Comparison of ENCODE assay signal across 25 mouse cellular contexts in the genomic region with DNA sequence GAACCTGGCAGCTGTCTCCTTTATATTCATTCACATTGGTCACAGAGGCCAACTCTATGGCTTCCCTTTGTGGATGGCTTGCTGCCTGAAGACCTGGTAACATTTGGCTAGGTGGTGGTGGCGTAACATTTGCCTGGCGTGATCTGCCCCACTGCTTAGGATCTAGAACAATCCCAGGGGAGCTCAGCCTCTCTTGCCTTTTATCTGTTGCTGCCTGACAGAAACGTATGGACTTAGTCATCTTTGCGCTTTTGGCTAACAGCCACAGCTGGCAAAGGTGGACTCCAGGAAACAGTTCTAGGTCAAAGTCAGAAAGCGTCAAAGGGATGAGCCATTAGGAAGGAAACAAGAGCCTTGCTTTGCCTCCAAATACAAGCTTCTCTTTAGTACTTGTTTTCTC. TPM values are rescaled to one million over a fixed set of nuclear protein-coding genes. Genes with fewer than 3 reads are reported as not detected.
DNase-seq lines count a peak whose midpoint lies in the region; ATAC-seq and TF ChIP-seq lines count a peak whose summit lies in the region.
"Had no signal": no experiment of that assay in that cellular context is flagged by ENCODE, and none has a peak within 500 bp of the region (broad histone marks: within the 10 kb centered on the region; RNA-seq: fewer than 3 reads in every experiment).

No protein-coding gene starts in this region.

- peak; percentile 81 to 94 for DNase-seq in adrenal gland, adult (ENCODE audit: inconsistent age in 2 of 2, low spot score in 1 of 2)
- no peak for DNase-seq in adrenal gland, postnatal 4 days (ENCODE audit: low spot score in 2 of 2)
- DNase-seq in liver, adult 2 months (ENCODE audit: extremely low read depth, low read depth, low spot score): peak; percentile 48
- DNase-seq in adrenal gland, postnatal 14 days: peak; percentile 81
- peak; percentile 47 to 61 for DNase-seq in kidney, postnatal 36 days
- DNase-seq in frontal cortex, postnatal 10 days (ENCODE audit: low spot score in 2 of 2): no peak
- DNase-seq in left cerebral cortex, adult 18-20 months (ENCODE audit: low spot score in 2 of 2): no peak
- DNase-seq: cerebellum, adult 9-11 months; gastrocnemius, postnatal 10 days; heart, adult 2 months; heart, postnatal 4 days; left cerebral cortex, postnatal 4 days; liver; lung, adult 18-20 months; lung, postnatal 14 days; thymus, adult 18-20 months had no signal

- no peaks in the 10 kb centered on the region for H3K27me3 ChIP-seq in liver, adult 2 months (ENCODE audit: control insufficient read depth, insufficient read depth, low read length)
- no peaks in the 10 kb centered on the region for H3K27me3 ChIP-seq in liver, embryonic 12.5 days (replicated peaks)
- H3K27me3 ChIP-seq: embryonic facial prominence, embryonic 13.5 days; heart, embryonic 15.5 days; hindbrain, embryonic 15.5 days; midbrain, embryonic 13.5 days; neural tube, embryonic 13.5 days; stomach, embryonic 15.5 days had no signal

- WGBS in liver, adult 2 months: 38% methylated on average over 5 of the region's 5 CpGs
- 67% methylated on average over 5 of the region's 5 CpGs for WGBS in liver, embryonic 12.5 days (ENCODE audit: insufficient replicate concordance)

- no peaks in the 10 kb centered on the region for H3K79me2 ChIP-seq in liver, adult 2 months (ENCODE audit: control insufficient read depth, insufficient read depth, low read length)

- H3K4me3 ChIP-seq in liver, adult 2 months (ENCODE audit: insufficient read depth, low read depth, low read length): no peak overlapping the region
- no peak overlapping the region for H3K4me3 ChIP-seq in liver, embryonic 12.5 days
- H3K4me3 ChIP-seq: embryonic facial prominence, embryonic 13.5 days; heart, adult 2 months; heart, embryonic 15.5 days; hindbrain, embryonic 15.5 days; left cerebral cortex, adult 2 months; midbrain, embryonic 13.5 days; neural tube, embryonic 13.5 days; stomach, embryonic 15.5 days had no signal

- TF ChIP-seq CTCF in liver, adult 2 months (IDR thresholded peaks at IDR 0.05; ENCODE audit: low read depth, low read length): no peak

- no peak for TF ChIP-seq POLR2A in liver, adult 2 months (IDR thresholded peaks at IDR 0.05; ENCODE audit: extremely low read depth, insufficient read depth, low read length)

- no peak overlapping the region for H3K27ac ChIP-seq in liver, adult 2 months (replicated peaks; ENCODE audit: insufficient read depth, low read depth, low read length)
- no peak overlapping the region for H3K27ac ChIP-seq in liver, embryonic 12.5 days
- H3K27ac ChIP-seq: embryonic facial prominence, embryonic 13.5 days; heart, adult 2 months; heart, embryonic 15.5 days; hindbrain, embryonic 15.5 days; left cerebral cortex, adult 2 months; midbrain, embryonic 13.5 days; neural tube, embryonic 13.5 days; stomach, embryonic 15.5 days had no signal

- H3K9me3 ChIP-seq in liver, embryonic 12.5 days (replicated peaks): no peaks in the 10 kb centered on the region
- H3K9me3 ChIP-seq: embryonic facial prominence, embryonic 13.5 days; G1E; heart, embryonic 15.5 days; hindbrain, embryonic 15.5 days; midbrain, embryonic 13.5 days; neural tube, embryonic 13.5 days; stomach, embryonic 15.5 days had no signal

- no peaks in the 10 kb centered on the region for H3K4me1 ChIP-seq in liver, adult 2 months (ENCODE audit: control insufficient read depth, insufficient read depth, low read length)
- peaks cover 17% of the 10 kb centered on the region for H3K4me1 ChIP-seq in liver, embryonic 12.5 days
- H3K4me1 ChIP-seq: embryonic facial prominence, embryonic 13.5 days; heart, embryonic 15.5 days; hindbrain, embryonic 15.5 days; midbrain, embryonic 13.5 days; neural tube, embryonic 13.5 days; stomach, embryonic 15.5 days had no signal

- ATAC-seq in liver, embryonic 12.5 days: no peak
- ATAC-seq: midbrain, embryonic 13.5 days had no signal

- no peaks in the 10 kb centered on the region for H3K36me3 ChIP-seq in liver, adult 2 months (ENCODE audit: control insufficient read depth, insufficient read depth, low read length)
- H3K36me3 ChIP-seq in liver, embryonic 12.5 days: no peaks in the 10 kb centered on the region
- H3K36me3 ChIP-seq: embryonic facial prominence, embryonic 13.5 days; G1E; heart, embryonic 15.5 days; hindbrain, embryonic 15.5 days; midbrain, embryonic 13.5 days; neural tube, embryonic 13.5 days; stomach, embryonic 15.5 days had no signal

- no peak overlapping the region for H3K4me2 ChIP-seq in liver, embryonic 12.5 days
- H3K4me2 ChIP-seq: embryonic facial prominence, embryonic 13.5 days; heart, embryonic 15.5 days; hindbrain, embryonic 15.5 days; midbrain, embryonic 13.5 days; neural tube, embryonic 13.5 days; stomach, embryonic 15.5 days had no signal

- no peak overlapping the region for H3K9ac ChIP-seq in liver, adult 2 months (ENCODE audit: low read depth, low read length)
- H3K9ac ChIP-seq in liver, embryonic 12.5 days: no peak overlapping the region
- H3K9ac ChIP-seq: embryonic facial prominence, embryonic 13.5 days; heart, embryonic 15.5 days; hindbrain, embryonic 15.5 days; midbrain, embryonic 13.5 days; neural tube, embryonic 13.5 days; stomach, embryonic 15.5 days had no signal

RNA-seq across cellular contexts. Expression of gene Dstn, which starts 10.2 kb away (rescaled TPM):
- 100 to 1,000 TPM; 227 to 242 TPM for total RNA-seq in adrenal gland, postnatal 4 days (2021)
- 191 and 252 TPM in 2 replicates for total RNA-seq in liver, adult 2 months (2014; rRNA removed)
- polyA plus RNA-seq in liver, adult 2 months (2012; rRNA removed): 25.0 and 27.5 TPM in 2 replicates
- 126 and 136 TPM in 2 replicates for polyA plus RNA-seq in liver, embryonic 12.5 days (2016; fragmentation: Nextera tagmentation; extraction: Ambion mirVana)
- 194 and 201 TPM in 2 replicates for total RNA-seq in adrenal gland, postnatal 14 days (2021)
- 100 to 1,000 TPM; 166 to 173 TPM for total RNA-seq in left cerebral cortex, adult 18-20 months (2021)

RNA-seq across cellular contexts. Expression of gene Bfsp1, which starts 41.9 kb away (rescaled TPM):
- 1 to 10 TPM; 1.9 to 2.1 TPM for total RNA-seq in adrenal gland, postnatal 4 days (2021)
- 0.07 and 0.09 TPM in 2 replicates for total RNA-seq in liver, adult 2 months (2014; rRNA removed)
- polyA plus RNA-seq in liver, adult 2 months (2012; rRNA removed): 0.04 and 0.05 TPM in 2 replicates
- 0.33 and 0.45 TPM in 2 replicates for polyA plus RNA-seq in liver, embryonic 12.5 days (2016; fragmentation: Nextera tagmentation; extraction: Ambion mirVana)
- 0.74 and 0.94 TPM in 2 replicates for total RNA-seq in adrenal gland, postnatal 14 days (2021)
- total RNA-seq in left cerebral cortex, adult 18-20 months (2021): 1 to 10 TPM in 1 of 2 experiments, under 1 TPM in 1; 0.74 to 1.0 TPM
- polyA plus RNA-seq: G1E had no signal

Comparison
In these comparisons a context has a peak if more than half of its experiments do, and no peak if none do; other contexts are left out.
1. DNase-seq: peak in adrenal gland, adult (2 of 2), liver, adult 2 months (single experiment), adrenal gland, postnatal 14 days (single experiment) and kidney, postnatal 36 days (2 of 2); none in adrenal gland, postnatal 4 days (0 of 2), frontal cortex, postnatal 10 days (0 of 2) and left cerebral cortex, adult 18-20 months (0 of 2).